Mouse (Mus musculus) left cerebral cortex, adult 2 months (tissue): Measurements from ENCODE around the gene Fam122a. TPM values are rescaled to one million over a fixed set of nuclear protein-coding genes. Genes with fewer than 3 reads are reported as not detected.

ENCODE experiments used
- DNase-seq, 2 experiments: peaks; one replicate each; pipeline ENCODE4 v3.0.0; 2021 to 2022; ENCODE audit warnings: low spot score in 2 of 2, mixed read lengths in 1 of 2; ENCODE audit errors: extremely low spot score in 1 of 2
- H3K27ac ChIP-seq: fragments of 200-600 bp; 2 replicates; pipeline ENCODE4 v1.8.1; 2022
- H3K4me3 ChIP-seq: fragments of 200-600 bp; 2 replicates; pipeline ENCODE4 v1.8.1; 2022
- CTCF ChIP-seq: fragments of 200-600 bp; IDR thresholded peaks from 2 replicates; pipeline ENCODE4 v1.8.1; 2022; ENCODE audit warnings: antibody characterized with exemption, mild to moderate bottlenecking, moderate library complexity
- intact Hi-C: fragments of 180-260 bp; cut with DNase I; formaldehyde crosslinking; loops from one replicate; pipeline ENCODE4 v1.15.1; 2025
- total RNA-seq, 2 experiments: library from RNA; stranded (reverse); gene quantifications; 2 replicates each; pipeline ENCODE4 v1.2.3; 2021

The Fam122a gene
- total RNA-seq, 2 experiments from 2014 or later, result 26.8 to 32.2 TPM

DNA sequence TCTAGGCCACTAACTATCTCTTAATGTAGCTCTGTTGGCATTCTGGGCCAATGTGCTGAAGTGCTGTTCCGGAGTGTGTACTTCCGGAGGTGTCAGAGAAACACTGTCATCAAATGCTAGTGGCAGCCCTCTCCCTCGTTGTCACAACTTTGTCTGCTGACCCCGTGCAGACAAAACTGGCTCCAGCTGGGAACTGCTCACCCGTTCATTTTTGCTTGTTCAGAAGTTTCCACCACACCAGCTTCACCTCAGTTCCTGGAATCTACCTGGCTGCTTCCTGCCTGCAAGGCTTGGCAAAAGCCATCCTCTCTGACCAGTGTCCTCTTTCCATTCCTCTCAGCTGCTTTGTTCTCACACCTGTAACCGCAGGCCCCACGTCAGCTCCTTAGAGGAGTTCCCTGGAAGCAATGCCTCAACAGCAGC is 50.4 kb downstream of the Fam122a start:
- intact Hi-C loops, result no loop called here
- no peak overlapping the region for H3K27ac ChIP-seq
- no peak overlapping the region for H3K4me3 ChIP-seq
- no peak for DNase-seq
- no peak for TF ChIP-seq CTCF

Other genes with a start within 250 kb of the Fam122a start
- gene Fxn, start 196.8 kb downstream of the Fam122a start, total RNA-seq, result 1 to 10 TPM; 5.9 to 8.1 TPM
- gene Pip5k1b, start 78.5 kb upstream of the Fam122a start, total RNA-seq, result 10 to 100 TPM; 28.9 to 29.9 TPM
- gene Tmem252, start 196.7 kb upstream of the Fam122a start, total RNA-seq, result under 1 TPM; 0.23 to 0.72 TPM